Mouse (Mus musculus): ENCODE measurements around the gene Rnf217.

Gene Rnf217

DNA sequence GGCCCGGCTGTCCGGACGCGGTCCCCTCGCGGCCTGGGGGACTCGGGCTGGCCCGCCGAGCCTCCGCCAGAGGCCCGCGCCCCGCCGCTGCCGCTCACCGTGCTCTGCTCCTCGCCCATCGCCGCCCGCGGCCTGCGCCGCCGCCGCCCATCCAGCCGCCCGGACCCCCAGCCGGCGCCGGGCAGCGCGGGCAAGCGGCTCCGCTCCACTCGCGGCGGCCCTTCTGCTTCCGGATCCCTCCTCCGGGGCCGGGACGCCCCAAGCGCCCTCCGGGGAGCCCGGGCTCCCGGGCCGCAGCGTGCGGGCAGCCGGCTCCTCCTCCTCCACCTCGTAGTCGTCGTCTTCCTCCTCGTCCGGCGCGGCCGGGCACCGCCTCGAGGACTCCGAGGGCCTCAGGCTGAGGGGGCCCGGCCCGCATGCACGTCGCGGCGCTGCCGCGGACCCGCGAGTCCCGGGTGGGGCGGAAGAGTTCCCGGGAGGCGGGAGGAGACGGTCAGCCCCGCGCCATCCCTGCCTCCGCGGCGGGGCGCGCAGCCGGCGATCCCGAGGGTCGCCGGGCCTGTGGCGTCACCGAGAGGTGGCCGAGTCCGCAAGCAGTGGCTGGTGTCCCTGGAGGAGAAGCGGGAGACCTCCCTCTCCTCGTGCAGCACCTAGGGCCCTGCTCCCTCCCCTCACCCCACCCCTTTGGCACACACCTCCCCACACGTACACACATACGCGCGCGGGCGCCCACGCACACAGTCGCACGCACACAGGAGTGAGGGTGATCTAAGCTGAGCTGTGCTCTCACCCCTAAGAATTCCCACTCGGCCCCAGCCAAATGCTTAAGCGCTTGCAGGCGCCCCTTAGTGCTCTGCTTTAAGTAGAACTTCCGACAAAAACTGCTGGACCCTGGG lies at the start of gene Rnf217:
Gene Rnf217 (minus strand): TSS at position 119 of the 896 bp plus-strand sequence.
- DNase-seq: peak; percentile 70 to 81

GRCm38 (mm10) chr10:31647270-31647669 lies 38.3 kb upstream of the Rnf217 start:
- DNase-seq: no peak

GRCm38 (mm10) chr10:31646083-31646482 lies 37.1 kb upstream of the Rnf217 start:
- no peak for DNase-seq

GRCm38 (mm10) chr10:31635098-31635497 lies 26.1 kb upstream of the Rnf217 start:
- DNase-seq: no peak

- DNase-seq: no peak
Measured at GRCm38 (mm10) chr10:31632005-31632404, 23.0 kb upstream of the Rnf217 start.

GRCm38 (mm10) chr10:31615355-31615754 lies 6.4 kb upstream of the Rnf217 start:
- no peak for DNase-seq

DNA sequence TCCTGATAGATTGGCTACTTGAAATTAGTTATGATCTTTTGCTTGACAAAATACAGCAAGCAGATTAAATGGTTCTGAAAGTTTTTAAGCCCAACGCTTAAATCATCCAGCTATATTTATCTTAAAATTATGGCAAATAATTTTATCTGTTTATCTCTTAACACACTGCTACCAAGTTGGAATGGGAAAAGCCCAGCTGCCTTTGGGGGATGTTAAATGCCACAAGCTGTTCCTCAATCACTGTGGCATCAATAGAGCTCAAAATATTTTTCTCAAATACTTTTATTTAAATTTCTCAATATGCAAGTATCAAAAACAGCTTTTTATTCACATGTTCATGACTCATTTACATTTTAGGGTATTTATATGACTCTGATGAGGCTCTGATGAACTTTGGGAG lies 5.1 kb upstream of the Rnf217 start:
- DNase-seq: no peak

DNA sequence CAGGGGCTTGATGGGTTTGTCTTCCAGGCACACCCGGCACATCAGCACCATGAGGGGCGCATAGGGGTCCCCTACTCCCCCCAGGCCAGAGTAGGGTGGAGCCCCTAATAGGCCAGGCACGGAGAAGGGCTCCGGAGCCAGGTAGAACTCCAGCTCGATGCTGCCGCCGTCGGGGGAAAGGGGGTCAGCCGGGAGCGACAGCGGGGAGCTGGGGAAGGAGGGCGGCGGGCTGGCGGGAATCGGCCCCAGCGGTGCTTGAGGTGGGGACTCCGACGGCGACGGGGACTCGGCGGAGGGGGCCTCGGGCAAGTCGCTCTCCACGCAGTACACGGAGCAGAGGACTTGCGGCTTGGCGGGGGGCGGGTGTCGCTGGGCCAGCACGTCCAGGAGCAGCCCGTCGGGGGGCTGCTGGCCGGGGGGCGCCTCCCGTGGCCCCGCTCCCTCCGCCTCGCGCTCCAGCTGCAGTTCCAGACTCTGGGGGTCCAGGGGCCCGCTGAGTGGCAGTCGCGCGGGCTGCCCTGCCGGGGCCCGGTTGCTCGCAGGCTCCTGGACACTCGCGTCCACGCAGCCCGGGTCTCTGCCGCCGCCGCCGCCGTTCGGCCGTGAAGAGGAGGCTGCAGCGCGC lies 431 bp downstream of the Rnf217 start:
- DNase-seq: peak; percentile 63 to 71

DNA sequence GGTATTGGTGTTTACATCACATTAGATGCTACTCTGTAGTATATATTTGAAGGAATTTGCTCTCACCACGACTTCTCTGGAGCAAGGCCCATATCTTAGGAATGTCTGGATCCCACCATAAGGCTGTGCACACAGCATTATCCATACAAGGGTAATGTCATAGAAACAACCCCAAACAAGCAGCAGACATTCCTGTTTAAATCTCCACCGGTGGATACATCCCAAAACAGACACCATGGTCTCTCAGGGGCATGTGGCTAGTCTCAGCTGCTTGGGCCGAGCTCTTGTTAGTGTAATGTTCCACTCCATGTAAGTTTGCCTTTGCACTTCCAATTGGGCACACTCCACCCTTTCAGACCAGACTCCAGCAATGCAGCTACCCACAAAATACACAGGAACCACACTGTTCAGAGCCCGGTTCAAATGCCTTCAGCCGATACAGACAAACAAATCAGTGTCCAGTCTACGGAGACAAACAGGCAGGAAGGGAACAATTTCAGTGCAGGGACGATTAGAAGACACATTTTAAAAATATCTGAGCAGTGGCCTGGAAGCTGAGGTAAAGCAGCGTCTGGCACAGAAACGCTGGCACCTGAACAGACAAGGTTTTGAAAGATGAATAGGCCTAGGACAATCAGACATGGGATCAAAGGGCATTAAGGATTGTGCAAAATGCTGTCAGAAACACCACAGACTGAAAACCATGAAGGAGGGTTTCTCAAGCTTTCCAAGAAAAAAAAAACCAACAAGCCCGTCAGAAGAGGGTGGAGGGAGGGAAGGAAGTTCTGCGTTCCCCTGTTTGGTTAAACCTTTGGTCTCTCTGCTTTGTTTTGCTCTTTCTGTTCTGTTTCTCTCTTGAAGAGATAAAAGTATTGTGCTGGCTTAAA lies 1.8 kb downstream of the Rnf217 start:
- DNase-seq: peak; percentile 5 to 22

DNA sequence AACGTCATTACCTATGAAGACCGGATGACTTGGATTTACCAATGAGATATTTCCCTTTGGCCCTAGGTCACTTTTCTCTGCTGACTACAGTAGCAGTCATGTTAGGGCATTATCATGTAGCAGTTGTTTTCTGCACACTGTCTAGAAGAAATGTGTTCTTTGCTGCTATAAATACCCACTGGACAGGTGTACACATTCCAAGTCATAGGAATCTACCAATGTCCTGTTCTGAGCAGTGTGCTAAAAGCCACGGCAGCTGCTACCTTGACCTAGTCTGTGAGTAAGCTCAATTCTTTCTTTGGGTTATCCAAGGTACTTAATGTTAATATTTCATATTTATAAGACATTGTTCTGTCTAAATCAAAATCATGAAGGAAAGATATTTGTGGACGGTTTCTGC lies 5.1 kb downstream of the Rnf217 start:
- DNase-seq: no peak

DNA sequence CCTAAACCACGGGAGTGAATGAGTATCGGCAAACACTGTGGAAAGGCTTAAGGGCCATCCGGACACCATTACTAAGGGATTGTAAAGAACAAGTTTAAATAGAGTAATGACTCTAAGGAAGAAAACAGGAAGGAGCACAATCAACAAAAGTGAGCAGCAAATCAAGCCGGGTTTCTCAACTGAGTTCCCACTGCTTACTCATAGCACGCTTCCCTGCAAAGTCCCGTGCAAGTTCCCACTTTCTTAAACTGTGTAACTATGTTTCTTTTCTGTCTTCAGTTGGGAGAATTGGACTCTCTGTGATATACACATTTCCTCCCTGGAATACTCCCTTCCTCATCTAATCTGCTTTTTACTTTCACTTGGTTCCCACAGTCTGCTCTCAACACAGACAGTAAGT lies 8.9 kb downstream of the Rnf217 start:
- DNase-seq: no peak

GRCm38 (mm10) chr10:31597886-31598285 lies 11.1 kb downstream of the Rnf217 start:
- DNase-seq: no peak

- DNase-seq: no peak
Measured at GRCm38 (mm10) chr10:31596804-31597203, 12.2 kb downstream of the Rnf217 start.

DNA sequence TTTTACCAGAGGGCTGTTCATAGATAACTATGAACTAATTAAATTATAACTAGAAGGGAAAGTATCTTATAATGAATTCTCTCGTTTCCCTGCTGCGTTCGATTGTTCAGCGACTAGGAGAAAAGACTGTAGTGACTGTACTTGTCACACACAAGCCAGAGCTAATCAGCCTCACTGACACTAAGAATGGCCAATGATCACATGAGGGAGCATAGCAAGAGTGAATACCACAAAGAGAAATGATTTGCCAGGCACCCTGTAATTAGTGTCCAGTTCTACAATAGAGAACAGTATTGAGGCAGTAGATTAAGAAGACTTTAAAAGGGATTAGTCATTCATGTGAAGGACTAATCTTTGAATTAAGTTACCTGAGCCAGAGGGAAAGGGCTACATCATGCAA lies 13.7 kb downstream of the Rnf217 start:
- no peak for DNase-seq

- DNase-seq: no peak
Measured at GRCm38 (mm10) chr10:31592741-31593524, 16.1 kb downstream of the Rnf217 start.

- DNase-seq: no peak
Measured at GRCm38 (mm10) chr10:31592095-31592740, 16.8 kb downstream of the Rnf217 start.

GRCm38 (mm10) chr10:31580722-31581121 lies 28.3 kb downstream of the Rnf217 start:
- no peak for DNase-seq

DNA sequence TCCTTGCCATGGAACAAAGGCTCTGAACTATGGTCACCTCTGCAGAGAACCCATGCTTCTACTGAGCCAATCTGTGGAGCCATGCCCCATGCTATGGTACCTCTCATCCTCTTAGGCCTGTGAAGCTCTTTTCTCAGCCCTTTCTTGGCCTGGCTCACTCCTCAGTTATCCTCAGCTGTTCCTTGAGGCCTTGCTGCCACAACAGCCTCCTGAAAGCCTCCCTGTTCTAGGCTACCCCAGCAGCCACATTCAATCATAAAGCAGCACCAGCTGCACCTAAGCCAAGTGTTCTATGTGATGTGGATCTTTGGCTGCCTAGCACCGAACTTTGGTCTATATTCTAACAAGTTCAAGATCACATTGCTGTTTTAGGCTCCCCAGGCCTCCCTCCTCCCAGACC lies 28.9 kb downstream of the Rnf217 start:
- no peak for DNase-seq

DNA sequence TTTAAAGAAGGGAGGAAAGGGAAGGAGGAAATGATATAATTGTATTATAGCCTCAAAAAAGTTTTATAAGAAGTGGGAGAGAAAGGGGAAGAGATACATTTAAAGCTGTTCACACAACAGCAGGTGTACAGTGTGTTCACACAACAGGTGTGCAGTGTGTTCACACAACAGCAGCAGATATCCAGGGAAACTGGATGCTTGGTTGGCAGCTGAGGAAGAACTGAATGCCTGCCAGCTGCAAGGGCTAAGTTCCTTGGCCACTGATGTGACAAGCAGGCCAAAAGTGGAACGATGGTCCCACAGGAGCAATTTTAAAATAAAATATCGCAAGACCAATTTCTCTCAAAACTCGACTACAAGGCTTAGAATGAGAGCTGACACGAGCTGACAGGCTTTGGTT lies 35.7 kb downstream of the Rnf217 start:
- DNase-seq: no peak

- no peak for DNase-seq
Measured at GRCm38 (mm10) chr10:31557311-31557710, 51.7 kb downstream of the Rnf217 start.

- DNase-seq: no peak
Measured at GRCm38 (mm10) chr10:31555433-31555960, 53.5 kb downstream of the Rnf217 start.

GRCm38 (mm10) chr10:31553302-31553701 lies 55.7 kb downstream of the Rnf217 start:
- DNase-seq: no peak
